Mouse (Mus musculus): ENCODE data around the gene Jarid2. TPM values are rescaled to one million over a fixed set of nuclear protein-coding genes. Genes with fewer than 3 reads are reported as not detected.
A peak's percentile ranks its signal among the peaks of the same experiment; 100 is the strongest.

The Jarid2 gene
- polyA plus RNA-seq, 1 experiment: 10.5 TPM

DNA sequence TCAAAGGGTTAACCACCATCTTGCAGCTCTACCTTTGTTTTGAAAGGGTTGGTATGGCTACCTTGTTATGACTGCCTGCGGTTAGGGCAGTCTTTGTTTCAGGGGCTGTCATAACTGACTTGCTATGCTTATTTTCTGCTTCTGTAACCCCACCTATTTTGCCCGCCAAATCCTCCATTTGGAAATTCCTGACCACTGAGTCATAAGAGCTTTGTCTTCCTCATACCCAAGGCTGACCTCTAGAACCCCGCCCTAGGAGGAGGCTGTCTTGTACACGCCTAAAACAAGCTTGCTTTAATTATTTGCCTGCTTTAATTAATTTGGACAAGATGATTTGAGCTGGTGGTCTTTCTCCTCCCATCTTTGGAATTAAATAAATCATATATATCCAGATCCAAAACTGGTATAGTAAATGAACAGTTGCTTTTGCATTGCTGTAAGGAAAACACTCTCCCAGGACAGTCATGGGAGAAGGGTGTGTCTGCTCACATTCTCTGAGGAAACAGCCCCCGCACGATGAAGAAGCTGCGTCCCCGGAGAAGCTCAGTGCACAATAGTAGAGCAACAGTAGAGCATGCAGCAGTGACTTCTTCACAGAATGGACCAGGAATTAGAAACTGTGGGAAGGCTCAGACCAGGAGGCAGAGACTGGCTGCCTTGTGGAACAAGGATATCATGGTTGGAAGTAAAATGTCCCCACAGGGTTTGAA, 210.2 kb downstream of the Jarid2 start:
- H3K27ac ChIP-seq (ENCODE audit: insufficient read depth, low read depth, low read length): no peak overlapping the region
- no peak overlapping the region for H3K4me3 ChIP-seq (ENCODE audit: insufficient read depth, low read depth, low read length)
- no peaks in the 10 kb centered on the region for H3K27me3 ChIP-seq (replicated peaks; ENCODE audit: control insufficient read depth, insufficient read depth, low read length)
- TF ChIP-seq CTCF (conservative IDR thresholded peaks at IDR 0.05; ENCODE audit: insufficient read depth, insufficient read length, low read depth, low read length) (no peak), POLR2A (IDR thresholded peaks at IDR 0.05; ENCODE audit: low read depth, low read length) (no peak)
- WGBS: 57% methylated on average over 8 of the region's 8 CpGs
- no peaks in the 10 kb centered on the region for H3K36me3 ChIP-seq (ENCODE audit: control insufficient read depth, insufficient read depth, low read length)
- no peak for DNase-seq
- H3K4me1 ChIP-seq (ENCODE audit: control insufficient read depth, insufficient read depth, low read length): 0 out of 2 replicates have a peak, but pooled peaks cover 5% of the 10 kb centered on the region

DNA sequence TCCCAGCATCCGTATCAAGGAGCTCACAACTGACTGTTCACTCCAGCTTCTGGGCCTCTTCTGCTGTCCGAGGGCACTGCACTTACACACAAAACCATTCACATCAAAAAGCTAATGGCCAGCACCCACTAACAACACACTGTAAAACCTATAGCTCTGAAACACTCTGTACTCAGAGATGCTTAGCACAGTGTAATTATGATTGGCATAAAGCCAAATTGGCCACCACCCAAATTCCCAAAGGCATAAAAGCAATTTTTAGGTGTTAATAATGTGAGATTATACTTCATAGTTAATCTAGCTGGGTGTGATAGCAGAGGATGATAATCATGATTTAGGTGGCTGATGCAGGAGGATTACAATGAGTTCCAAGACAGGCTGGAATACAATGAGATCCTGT, 214.3 kb downstream of the Jarid2 start:
- Histone ChIP-seq H3K27me3 (replicated peaks; ENCODE audit: control insufficient read depth, insufficient read depth, low read length) (no peaks in the 10 kb centered on the region), H3K4me3 (ENCODE audit: insufficient read depth, low read depth, low read length) (no peak overlapping the region), H3K36me3 (ENCODE audit: control insufficient read depth, insufficient read depth, low read length) (no peaks in the 10 kb centered on the region), H3K4me1 (ENCODE audit: control insufficient read depth, insufficient read depth, low read length) (0 out of 2 replicates have a peak, but pooled peaks cover 5% of the 10 kb centered on the region), H3K27ac (ENCODE audit: insufficient read depth, low read depth, low read length) (no peak overlapping the region)
- WGBS: 78% methylated on average over 2 of the region's 2 CpGs
- DNase-seq: no peak
- TF ChIP-seq CTCF (conservative IDR thresholded peaks at IDR 0.05; ENCODE audit: insufficient read depth, insufficient read length, low read depth, low read length) (no peak), POLR2A (IDR thresholded peaks at IDR 0.05; ENCODE audit: low read depth, low read length) (no peak)

DNA sequence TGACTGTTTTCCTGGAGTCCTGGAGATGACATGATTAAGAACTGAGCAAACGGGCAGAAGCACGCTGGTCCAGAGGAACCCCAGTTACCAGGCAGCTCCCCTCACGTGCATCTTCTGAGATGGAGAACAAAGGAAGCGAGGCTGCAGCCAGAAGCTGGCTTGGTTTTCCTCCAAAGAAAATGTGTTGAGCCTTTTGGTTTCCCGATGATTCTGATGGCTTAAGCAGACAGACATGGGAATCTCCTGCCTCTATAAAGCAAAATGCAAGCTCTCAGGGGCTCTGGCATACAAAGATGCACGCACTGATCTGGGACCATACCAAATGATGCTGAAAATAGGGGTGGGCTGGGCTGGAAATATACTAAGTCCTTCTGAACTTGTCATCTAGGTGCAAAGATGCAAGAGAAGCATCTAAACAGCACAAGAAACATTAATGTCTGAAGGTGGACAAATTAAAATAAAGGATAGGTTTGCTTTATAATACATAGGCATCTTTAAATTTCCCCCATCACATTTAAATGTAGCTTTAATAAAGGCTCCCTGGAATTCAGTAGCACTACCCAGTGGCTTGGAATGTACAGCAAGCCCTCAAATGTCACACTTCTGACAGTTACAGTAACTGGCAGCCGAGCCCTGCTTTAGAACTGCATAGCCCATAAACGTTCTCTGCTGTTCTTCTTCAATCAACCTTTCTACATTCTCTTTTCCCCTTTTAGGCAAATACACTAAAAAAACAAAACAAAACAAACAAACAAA, 217.8 kb downstream of the Jarid2 start:
- TF ChIP-seq POLR2A (IDR thresholded peaks at IDR 0.05; ENCODE audit: low read depth, low read length) (no peak), CTCF (conservative IDR thresholded peaks at IDR 0.05; ENCODE audit: insufficient read depth, insufficient read length, low read depth, low read length) (no peak)
- DNase-seq: no peak

DNA sequence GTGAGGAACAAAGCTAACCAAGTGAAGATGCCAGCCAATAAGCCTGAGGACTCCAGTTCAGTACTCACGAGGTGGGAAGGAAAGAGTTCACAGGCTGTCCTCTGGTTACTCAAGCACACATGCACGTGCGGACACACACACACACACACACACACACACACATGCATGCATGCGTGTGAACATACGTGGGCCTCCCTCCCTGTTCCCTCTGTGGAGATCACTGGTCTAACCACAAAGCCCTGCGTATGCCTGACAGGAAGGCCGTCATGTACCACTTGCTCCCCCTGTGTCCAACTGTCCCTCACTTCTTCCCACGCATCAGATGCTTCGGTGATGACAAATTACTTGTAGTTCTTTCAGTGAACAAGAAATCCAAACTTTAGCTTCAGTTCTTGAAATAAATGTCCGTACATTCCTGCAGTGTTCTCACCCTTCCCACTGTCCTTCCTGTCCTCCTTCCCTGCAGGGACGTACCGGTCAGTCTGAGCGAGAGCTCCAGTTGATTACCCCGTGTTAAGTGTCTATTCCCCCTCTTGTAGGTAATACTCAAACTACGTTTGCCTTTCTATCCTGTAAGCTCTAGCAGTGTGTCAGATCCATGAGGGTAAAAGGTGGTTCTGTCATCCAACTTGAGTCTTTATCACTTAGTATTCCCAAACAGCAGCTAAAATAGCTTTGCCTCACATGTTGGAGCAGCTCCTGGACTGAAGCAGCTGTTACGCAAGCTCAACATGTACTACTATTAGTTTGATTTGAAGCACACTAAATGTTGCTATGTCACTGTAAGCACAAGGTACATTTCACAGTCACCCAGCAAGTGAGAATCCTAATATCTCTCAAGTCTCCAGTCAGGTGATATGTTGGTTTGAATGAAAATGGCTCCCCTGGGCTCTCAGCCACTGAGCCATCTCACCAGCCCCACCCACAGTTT, 219.3 kb downstream of the Jarid2 start:
- 86% methylated on average over 16 of the region's 16 CpGs for WGBS

More for the DNA sequence above, 217.8 kb downstream of the Jarid2 start:
- Histone ChIP-seq H3K4me3 (ENCODE audit: insufficient read depth, low read depth, low read length) (no peak overlapping the region), H3K4me1 (ENCODE audit: control insufficient read depth, insufficient read depth, low read length) (0 out of 2 replicates have a peak, but pooled peaks cover 4% of the 10 kb centered on the region), H3K27me3 (replicated peaks; ENCODE audit: control insufficient read depth, insufficient read depth, low read length) (no peaks in the 10 kb centered on the region), H3K36me3 (ENCODE audit: control insufficient read depth, insufficient read depth, low read length) (no peaks in the 10 kb centered on the region), H3K27ac (ENCODE audit: insufficient read depth, low read depth, low read length) (no peak overlapping the region)
- WGBS: 74% methylated on average over 8 of the region's 8 CpGs

DNA sequence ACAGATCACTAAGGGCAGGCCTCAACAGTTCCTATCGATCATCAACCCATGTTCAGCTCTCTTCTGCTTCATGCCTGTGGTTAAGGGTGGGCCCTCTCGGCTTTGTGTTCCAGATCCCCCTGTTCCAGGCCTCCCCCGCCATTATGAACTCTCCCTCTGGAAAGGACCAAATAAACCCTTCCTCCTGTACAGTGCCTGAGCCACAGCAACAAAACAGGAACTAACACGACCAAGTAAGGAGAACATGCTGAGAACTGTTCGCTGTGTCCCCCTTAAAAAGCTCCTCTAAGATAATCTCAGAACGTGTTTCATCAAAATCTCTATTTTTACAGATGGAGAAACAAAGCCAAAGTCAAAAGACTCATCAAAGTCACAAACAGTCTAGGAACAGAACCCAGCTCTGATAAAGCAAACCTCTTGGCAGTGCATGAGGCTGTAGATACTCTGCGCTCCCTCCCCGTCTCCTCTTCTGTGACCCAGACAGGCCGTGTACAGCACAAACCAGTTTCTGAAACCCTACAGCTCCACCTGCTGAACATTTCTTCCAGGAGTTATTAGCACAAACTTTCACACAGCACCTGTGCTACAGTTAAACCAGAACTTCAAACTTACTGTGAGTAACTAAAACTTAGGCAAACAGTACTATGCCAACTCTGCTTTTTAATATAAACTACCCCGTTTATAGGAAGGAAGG, 223.3 kb downstream of the Jarid2 start:
- Histone ChIP-seq H3K36me3 (ENCODE audit: control insufficient read depth, insufficient read depth, low read length) (no peaks in the 10 kb centered on the region), H3K4me3 (ENCODE audit: insufficient read depth, low read depth, low read length) (no peak overlapping the region), H3K4me1 (ENCODE audit: control insufficient read depth, insufficient read depth, low read length) (0 out of 2 replicates have a peak, but pooled peaks cover 2% of the 10 kb centered on the region), H3K27ac (ENCODE audit: insufficient read depth, low read depth, low read length) (no peak overlapping the region), H3K27me3 (replicated peaks; ENCODE audit: control insufficient read depth, insufficient read depth, low read length) (no peaks in the 10 kb centered on the region)
- no peak for TF ChIP-seq POLR2A (IDR thresholded peaks at IDR 0.05; ENCODE audit: low read depth, low read length)
- TF ChIP-seq CTCF (conservative IDR thresholded peaks at IDR 0.05; ENCODE audit: insufficient read depth, insufficient read length, low read depth, low read length): 0 out of 2 replicates have a peak, but pooled peaks have one; percentile 28
- WGBS: 64% methylated on average over 10 of the region's 10 CpGs
- peak; percentile 35 for DNase-seq

More for the DNA sequence above, 219.3 kb downstream of the Jarid2 start:
- TF ChIP-seq CTCF (conservative IDR thresholded peaks at IDR 0.05; ENCODE audit: insufficient read depth, insufficient read length, low read depth, low read length) (no peak), POLR2A (IDR thresholded peaks at IDR 0.05; ENCODE audit: low read depth, low read length) (no peak)
- no peak for DNase-seq
- H3K4me1 ChIP-seq (ENCODE audit: control insufficient read depth, insufficient read depth, low read length): 0 out of 2 replicates have a peak, but pooled peaks cover 4% of the 10 kb centered on the region
- no peak overlapping the region for H3K4me3 ChIP-seq (ENCODE audit: insufficient read depth, low read depth, low read length)
- no peak overlapping the region for H3K27ac ChIP-seq (ENCODE audit: insufficient read depth, low read depth, low read length)
- H3K36me3 ChIP-seq (ENCODE audit: control insufficient read depth, insufficient read depth, low read length): no peaks in the 10 kb centered on the region
- no peaks in the 10 kb centered on the region for H3K27me3 ChIP-seq (replicated peaks; ENCODE audit: control insufficient read depth, insufficient read depth, low read length)

DNA sequence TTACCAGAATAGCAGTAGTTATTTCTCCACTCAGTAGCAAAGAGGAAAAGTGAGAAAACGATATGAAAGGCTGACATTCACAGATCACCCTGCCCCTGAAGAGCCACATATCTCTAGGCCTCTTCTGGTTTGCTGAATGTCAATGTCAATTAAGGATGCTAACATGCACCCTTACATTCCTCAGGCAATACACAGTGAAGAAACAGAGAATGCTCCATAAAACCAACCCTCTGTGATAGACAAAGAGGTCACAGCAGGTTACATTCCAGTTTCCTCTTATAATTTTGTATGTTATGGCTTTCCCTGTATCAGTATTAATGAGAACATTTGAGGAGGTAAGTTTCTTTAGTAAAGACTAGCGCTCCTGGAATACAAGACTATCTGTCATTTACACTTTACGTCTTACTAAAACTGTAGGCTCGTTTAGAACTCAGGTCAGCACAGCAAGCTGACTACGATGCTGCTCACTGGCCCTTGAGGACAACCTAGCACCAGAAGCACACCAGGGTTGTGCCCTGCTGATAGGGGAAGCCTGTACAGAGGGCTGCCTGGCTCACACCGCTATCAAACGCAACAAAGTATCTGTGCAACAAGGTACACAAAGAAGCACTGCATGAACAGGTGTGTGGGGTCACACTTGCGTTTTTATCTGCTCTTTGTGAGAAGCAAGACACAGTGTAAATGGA, 224.4 kb downstream of the Jarid2 start:
- H3K27ac ChIP-seq (ENCODE audit: insufficient read depth, low read depth, low read length): no peak overlapping the region
- WGBS: 86% methylated on average over 8 of the region's 8 CpGs
- no peak for DNase-seq

More for the DNA sequence above, 224.4 kb downstream of the Jarid2 start:
- no peak for TF ChIP-seq CTCF (conservative IDR thresholded peaks at IDR 0.05; ENCODE audit: insufficient read depth, insufficient read length, low read depth, low read length)
- TF ChIP-seq POLR2A (IDR thresholded peaks at IDR 0.05; ENCODE audit: low read depth, low read length): no peak
- Histone ChIP-seq H3K27me3 (replicated peaks; ENCODE audit: control insufficient read depth, insufficient read depth, low read length) (no peaks in the 10 kb centered on the region), H3K4me3 (ENCODE audit: insufficient read depth, low read depth, low read length) (no peak overlapping the region), H3K4me1 (ENCODE audit: control insufficient read depth, insufficient read depth, low read length) (0 out of 2 replicates have a peak, but pooled peaks cover 2% of the 10 kb centered on the region), H3K36me3 (ENCODE audit: control insufficient read depth, insufficient read depth, low read length) (no peaks in the 10 kb centered on the region)
